Mouse (Mus musculus) frontal cortex, postnatal 36 days (tissue): Measurements from ENCODE around the gene AI464131.
"Not testable (repeated sequence)": the region's sequence is repeated elsewhere in the genome, so short reads cannot be mapped to it uniquely, and the experiment has no call there.

ENCODE experiments used
- DNase-seq, 2 experiments: peaks; one replicate each; pipeline ENCODE4 v3.0.0; 2022; ENCODE audit warnings: low spot score in 2 of 2

The AI464131 gene

GRCm38 (mm10) chr4:41470051-41470683, 32.7 kb downstream of the AI464131 start:
- DNase-seq: no peak

GRCm38 (mm10) chr4:41469199-41469598, 33.7 kb downstream of the AI464131 start:
- no peak for DNase-seq

- peak; percentile 69 to 80 for DNase-seq
These were observed 34.3 kb downstream of the AI464131 start for GRCm38 (mm10) chr4:41468396-41469080.

GRCm38 (mm10) chr4:41465287-41465665, 37.6 kb downstream of the AI464131 start:
- DNase-seq: no peak

GRCm38 (mm10) chr4:41464345-41465286, 38.3 kb downstream of the AI464131 start, which contains the start of the genes Kif24 and Nudt2:
TSS of gene Kif24 (minus strand) at chr4:41464887.
TSS of gene Nudt2 (plus strand) at chr4:41465151.
- DNase-seq: peak; percentile 97 to 98

GRCm38 (mm10) chr4:41463051-41463738, 39.7 kb downstream of the AI464131 start:
- DNase-seq: not testable (repeated sequence)

GRCm38 (mm10) chr4:41460690-41461089, 42.2 kb downstream of the AI464131 start:
- DNase-seq: no peak

- DNase-seq: no peak
These were observed 55.3 kb downstream of the AI464131 start for GRCm38 (mm10) chr4:41447595-41447994.
